Mouse (Mus musculus): Measurements from ENCODE around the gene Slfn9.
"Not testable (repeated sequence)": the region's sequence is repeated elsewhere in the genome, so short reads cannot be mapped to it uniquely, and the experiment has no call there.

Slfn9 gene

DNA sequence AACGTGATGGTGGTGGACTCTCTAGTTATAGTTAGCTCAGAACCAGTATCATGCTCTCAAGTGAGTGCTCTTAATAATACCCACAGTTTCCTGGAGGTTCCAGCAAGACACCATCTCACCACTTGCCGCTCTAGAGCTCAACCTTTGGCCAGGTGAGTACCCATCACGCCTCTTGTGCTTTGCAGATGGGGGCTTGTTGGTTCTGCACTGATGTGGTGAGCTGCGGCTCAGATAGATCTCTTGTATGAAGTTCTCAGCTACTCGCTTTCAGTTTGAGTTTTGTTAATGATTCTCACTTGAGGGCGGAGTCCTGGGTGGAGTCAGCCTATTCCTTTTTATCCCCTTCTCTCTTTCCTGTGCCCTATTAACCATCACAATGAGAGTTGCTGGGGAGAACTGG is 37.0 kb downstream of the Slfn9 start:
- no peak for DNase-seq (ENCODE audit: low spot score)

DNA sequence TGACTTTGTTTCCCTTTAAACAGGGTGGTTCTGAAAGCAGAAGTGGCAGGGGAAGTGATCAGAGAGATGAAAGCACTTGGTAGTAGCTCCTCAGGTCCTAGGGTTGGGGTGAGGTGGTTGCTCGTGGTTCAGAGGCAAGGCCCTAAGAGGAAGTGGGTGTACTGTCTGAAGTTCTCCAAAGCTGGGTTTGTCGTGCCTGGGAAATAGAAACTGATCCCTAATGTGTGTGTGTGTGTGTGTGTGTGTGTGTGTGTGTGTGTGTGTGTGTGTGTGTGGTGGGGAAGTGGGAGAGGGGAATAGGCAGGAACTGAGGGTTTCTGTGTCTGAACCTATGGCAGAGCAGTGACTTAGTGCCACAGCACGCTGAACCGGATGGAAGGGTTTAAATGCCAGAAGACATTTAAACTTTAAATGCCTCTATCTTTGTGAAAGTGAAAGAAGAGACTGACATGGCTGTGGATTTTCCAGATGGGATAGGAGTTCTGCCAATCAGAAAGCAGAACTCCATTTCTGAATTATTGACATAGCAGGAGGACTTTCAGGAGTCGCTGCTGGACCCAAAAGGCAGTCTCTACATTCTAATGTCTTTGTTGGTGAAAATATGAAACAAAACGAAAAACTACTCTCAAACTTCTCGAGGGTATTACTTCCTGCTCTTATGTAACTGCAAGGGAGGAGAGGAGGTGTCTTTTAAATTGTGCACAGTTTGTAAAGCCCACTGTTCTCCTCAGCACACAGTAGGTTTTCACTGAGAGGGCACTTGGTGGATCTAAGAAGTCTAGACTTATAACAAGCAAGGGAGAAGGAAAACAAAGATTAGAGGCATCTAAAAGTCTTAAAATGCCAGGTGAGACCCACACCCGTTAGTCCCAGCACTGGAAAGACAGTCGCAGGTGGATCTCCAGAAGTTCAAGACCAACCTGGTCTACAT is 38.8 kb downstream of the Slfn9 start:
- no peak for DNase-seq (ENCODE audit: low spot score)

DNA sequence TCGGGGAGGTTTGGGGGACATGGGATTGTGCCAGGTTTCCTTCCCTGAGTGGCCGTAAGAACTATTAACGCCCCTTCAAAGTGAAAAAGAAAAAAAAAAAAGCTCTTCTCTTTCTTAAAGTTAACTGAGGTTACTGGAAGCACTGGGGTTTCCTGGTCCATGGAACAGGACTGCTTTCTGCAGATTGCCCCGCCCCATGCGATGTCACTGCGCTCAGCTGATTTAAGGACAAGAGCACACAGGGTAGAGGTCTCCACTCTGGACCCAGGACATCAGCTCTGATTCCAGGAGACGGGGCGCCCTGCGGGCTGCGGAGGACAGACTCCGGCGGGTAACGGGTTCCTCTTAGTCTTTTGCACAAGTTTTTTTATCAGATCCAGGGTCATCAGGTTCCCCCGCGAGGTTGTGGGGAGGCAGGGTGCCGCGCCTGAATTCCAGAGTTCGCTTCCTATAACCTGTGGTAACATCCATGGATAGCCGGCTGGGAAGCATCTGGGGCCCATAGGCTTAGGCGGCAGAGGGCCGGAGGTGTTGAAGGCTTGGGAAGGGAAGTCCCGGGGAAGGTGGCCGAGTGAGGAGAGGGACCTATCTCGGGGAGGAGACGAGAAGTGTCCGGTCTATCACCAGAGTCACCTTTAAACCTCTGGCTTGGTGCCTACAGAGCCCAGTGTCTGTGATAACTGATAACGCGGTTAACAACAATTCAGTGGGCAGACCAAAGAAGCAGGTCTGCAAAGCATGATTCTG is 39.6 kb downstream of the Slfn9 start:
- DNase-seq (ENCODE audit: low spot score), result no peak

DNA sequence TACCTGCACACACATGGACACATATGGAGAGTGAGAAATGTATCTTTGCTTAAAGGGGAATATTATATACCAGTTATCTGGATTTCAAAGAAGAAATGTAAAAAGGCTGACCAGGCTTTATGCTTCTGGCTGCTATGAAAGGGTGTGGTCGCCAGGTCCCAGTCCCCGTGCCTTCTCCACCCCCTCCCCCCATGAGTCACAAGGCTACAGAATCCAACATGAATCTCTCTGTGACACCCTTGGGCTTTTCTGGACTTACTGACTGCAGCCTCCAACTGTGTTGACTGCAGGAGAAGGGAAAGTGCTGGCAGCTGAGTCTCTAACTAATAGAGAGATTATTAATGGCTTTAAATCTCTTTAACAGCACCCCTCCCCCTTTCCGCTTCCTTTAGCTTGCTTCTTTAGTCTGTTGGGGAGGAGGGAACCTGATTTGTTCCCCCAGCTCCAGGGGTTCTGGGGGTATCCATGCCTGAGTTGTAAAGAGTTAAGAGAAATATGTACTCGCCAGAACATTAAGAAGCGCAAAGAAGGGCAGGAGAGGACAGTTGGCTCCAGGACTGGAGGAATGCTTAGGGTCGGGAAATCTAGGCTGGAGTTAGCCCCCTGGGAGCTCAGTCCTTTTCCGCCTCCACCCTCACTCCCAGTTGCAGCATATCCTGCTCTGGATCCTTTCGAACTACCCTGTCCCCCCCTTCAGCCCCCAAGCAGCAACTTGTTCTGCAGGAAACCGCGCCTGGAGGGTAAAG is 40.7 kb downstream of the Slfn9 start, which contains the start of gene Slfn5:
Gene Slfn5 (plus strand): TSS at position 614 of the 746 bp plus-strand sequence.
- no peak for DNase-seq (ENCODE audit: low spot score)

DNA sequence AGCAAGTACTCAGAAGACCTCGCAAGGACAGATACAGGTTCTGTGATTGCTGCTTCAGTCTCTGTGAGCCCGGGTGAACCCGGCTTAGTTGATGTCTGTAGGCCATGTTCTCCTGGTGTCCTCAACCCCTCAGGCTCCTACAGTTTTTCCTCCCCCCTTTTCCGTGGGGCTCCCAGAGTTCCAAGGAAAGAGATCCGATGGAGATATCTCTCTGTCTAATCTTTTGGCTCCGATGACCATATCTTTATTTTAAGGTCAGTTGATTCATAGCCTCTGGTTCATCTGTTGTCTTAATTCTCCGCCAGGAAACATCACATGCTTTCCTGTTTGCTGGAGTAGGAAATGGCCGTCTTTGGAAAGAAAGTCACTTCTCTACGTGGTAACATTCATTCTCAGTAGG is 42.6 kb downstream of the Slfn9 start:
- DNase-seq (ENCODE audit: low spot score), result no peak

DNA sequence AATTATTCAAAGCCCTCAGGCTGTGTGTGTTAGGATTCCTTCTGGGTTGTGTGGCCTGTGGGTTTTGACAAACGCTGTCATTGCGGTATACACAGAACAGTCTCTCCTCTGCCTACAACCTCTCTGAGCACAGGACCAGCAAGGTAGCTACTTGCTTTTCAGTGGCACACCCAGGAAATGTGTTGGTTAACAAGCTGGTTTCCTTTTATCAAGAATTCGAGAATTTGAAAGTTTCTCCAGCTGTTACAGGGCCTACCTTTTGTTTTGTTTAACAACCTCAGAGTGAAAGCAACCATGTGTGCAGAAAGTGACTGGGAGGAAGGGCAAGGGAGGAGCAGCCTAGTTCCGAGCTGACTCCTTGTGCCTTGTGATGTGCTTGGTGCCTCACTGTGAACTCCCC is 44.2 kb downstream of the Slfn9 start:
- DNase-seq (ENCODE audit: low spot score), result no peak

DNA sequence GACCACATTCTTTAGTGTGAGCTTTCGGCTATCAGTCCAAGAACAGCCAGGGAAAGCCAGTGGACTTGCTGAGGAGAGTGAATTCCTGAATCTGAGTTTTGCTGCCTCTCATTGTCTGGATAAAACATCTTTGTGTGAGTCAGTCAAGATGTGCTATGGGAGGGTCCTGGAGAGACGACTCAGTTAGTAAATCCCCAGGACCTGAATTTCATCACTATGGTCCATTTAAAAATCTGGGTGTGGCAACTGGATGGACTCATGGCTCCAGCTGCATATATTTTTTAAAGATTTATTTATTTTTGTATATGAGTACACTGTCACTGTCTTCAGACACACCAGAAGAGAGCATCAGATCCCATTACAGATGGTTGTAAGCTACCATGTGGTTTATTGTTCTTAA is 46.0 kb downstream of the Slfn9 start:
- DNase-seq (ENCODE audit: low spot score), result no peak

DNA sequence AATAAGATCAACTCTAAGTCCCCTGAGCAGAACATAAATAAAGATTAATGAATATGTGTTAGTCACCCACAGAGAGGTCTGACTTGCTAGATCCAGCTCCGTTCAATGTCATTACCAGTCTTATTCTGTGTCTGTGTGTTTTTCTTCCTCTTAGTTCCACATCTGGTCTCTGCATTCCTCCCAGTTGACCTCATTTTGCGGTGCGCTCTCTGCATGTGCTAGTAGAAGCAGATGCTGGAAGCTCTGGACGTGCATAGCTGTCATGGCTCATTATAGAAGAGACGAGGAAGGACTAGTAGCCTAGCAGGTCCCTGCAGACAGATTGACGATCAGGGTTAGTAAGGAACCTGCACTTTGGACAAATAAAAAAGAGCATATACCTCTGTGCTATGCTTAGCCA is 48.3 kb downstream of the Slfn9 start:
- peak; percentile 34 for DNase-seq (ENCODE audit: low spot score)

DNA sequence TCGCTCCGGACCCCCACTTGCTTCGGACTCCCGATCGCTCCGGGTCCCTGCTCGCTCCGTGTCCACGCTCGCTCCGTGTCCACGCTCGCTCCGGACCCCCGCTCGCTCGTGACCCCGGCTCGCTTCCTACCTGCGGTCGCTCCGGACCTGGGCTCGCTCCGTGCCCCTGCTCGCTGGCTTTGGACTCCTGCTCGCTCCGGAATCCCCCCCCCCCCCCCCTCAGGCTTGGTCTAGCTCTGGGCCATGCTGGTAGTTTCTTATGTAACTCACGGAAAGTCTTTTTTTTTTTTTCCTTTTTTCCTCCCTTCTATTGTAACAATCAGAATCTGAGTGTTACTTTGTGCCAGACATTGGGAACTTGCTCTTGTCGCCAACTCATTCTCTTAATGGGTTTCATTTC is 58.4 kb downstream of the Slfn9 start:
- no peak for DNase-seq (ENCODE audit: low spot score)

DNA sequence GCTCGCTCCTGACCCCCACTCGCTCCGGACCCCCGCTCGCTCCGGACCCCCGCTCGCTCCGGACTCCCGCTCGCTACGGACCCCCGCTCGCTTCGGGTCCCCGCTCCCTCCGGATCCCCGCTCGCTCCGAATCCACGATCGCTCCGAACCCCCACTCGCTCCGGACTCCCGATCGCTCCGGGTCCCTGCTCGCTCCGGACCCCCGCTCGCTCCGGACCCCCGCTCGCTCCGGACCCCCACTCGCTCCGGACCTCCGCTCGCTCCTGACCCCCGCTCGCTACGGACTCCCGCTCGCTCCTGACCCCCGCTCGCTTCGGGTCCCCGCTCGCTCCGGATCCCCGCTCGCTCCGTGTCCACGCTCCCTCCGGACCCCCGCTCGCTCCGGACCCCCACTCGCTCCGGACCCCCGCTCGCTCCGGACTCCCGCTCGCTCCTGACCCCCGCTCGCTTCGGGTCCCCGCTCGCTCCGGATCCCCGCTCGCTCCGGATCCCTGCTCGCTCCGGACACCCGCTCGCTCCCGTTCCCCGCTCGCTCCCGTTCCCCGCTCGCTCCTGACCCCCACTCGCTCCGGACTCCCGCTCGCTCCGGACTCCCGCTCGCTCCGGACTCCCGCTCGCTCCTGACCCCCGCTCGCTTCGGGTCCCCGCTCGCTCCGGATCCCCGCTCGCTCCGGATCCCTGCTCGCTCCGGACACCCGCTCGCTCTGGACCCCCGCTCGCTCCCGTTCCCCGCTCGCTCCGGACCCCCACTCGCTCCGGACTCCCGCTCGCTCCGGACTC is 59.8 kb downstream of the Slfn9 start:
- DNase-seq (ENCODE audit: low spot score), result not testable (repeated sequence)

DNA sequence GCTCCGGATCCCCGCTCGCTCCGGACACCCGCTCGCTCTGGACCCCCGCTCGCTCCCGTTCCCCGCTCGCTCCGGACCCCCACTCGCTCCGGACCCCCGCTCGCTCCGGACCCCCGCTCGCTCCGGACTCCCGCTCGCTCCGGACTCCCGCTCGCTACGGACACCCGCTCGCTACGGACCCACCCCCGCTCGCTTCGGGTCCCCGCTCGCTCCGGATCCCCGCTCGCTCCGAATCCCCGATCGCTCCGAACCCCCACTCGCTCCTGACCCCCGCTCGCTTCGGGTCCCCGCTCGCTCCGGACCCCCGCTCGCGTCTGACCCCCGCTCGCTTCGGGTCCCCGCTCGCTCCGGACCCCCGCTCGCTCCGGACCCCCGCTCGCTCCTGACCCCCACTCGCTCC is 60.5 kb downstream of the Slfn9 start:
- not testable (repeated sequence) for DNase-seq (ENCODE audit: low spot score)

DNA sequence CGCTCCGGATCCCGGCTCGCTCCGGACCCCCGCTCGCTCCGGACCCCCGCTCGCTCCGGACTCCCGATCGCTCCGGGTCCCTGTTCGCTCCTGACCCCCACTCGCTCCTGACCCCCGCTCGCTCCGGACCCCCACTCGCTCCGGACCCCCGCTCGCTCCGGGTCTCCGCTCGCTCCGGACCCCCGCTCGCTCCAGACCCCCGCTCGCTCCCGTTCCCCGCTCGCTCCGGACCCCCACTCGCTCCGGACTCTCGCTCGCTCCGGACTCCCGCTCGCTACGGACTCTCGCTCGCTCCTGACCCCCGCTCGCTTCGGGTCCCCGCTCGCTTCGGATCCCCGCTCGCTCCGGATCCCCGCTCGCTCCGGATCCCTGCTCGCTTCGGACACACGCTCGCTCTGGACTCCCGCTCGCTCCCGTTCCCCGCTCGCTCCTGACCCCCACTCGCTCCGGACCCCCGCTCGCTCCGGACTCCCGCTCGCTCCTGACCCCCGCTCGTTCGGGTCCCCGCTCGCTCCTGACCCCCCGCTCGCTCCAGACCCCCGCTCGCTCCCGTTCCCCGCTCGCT is 61.2 kb downstream of the Slfn9 start:
- DNase-seq (ENCODE audit: low spot score), result peak; percentile 29

DNA sequence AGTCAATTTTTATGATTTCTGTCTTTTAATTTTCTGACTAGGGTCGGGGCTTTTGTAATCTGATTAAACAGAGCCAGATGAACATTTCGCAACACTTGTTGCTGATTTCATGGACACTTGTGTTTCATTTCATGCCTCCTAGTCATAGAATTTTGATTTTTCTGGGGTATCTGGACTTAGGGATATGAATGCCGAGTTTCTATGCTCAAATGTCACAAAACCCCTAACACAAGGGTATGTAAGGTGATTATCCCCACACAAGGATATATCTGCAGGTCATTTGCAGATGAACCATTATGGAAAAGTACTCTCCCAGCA is 62.0 kb downstream of the Slfn9 start:
- no peak for DNase-seq (ENCODE audit: low spot score)

DNA sequence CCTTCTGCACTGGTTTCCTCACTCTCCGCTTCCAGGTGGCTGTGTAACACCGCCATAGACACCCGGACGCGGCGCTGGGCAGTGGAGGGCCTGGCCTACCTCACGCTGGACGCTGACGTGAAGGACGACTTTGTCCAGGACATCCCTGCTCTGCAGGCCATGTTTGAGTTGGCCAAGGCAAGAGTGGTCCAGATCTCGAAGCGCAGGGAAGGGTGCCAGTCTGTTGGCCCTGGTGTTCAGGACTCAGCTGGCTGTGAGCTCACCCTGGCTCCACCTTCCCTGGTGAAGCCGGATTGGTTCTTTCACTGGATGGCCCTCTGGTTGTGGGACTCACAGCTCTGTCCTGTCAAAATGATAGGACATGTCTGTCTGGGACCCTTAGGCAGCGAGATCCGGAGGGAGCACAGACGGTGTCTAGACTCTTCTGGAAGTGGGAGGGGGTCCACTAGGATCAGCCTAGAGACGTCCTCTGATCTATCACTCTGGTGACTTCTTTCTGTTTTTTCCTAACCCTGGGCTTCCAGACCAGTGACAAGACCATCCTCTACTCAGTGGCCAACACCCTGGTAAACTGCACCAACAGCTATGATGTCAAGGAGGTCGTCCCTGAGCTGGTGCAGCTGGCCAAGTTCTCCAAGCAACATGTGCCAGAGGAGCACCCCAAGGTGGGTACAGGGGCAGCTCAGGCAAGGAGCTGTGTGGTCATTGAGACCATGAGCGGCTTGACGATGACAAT is 62.6 kb downstream of the Slfn9 start:
- DNase-seq (ENCODE audit: low spot score), result no peak

All from embryo, embryonic 10.5 days (tissue).